Mouse (Mus musculus): ENCODE data around the gene Tnip1.

DNA sequence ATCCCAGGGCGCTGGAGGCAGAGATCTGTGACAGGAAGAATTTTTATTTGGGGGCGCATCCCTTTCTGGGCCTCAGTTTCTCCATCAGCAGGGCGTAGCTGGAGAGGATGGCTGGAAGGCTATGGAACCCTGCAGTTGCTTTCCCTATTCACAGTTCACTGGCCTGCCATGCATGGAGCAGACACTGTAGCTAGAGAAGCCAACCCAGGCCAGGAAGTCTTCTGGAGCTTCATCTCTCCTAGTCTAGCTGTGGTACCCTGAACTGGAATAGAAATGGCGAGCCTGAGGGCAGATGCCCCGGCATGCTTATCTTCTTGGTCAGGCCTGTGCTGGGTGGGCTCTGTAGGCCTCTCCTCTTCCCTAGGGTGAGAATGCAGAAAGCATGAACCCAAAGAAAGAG lies 59.4 kb downstream of the Tnip1 start:
- TF ChIP-seq CTCF (IDR thresholded peaks at IDR 0.05; ENCODE audit: extremely low read depth, insufficient read length, insufficient replicate concordance, low read depth, low read length), result no peak
- TF ChIP-seq POLR2A (IDR thresholded peaks at IDR 0.05; ENCODE audit: low read depth, low read length), result no peak
